Mouse (Mus musculus) liver, embryonic 14 days (tissue): ENCODE measurements around the gene 4930402F06Rik. TPM values are rescaled to one million over a fixed set of nuclear protein-coding genes. Genes with fewer than 3 reads are reported as not detected.

Source experiments
- polyA plus RNA-seq: library from polyadenylated mRNA; depleted of rRNA; stranded (reverse); fragments of >200 nt; gene quantifications from 2 replicates; pipeline ENCODE4 v1.2.3, GENCODE M21; 2012; rRNA removed

Gene 4930402F06Rik
- not detected in 2 replicates for polyA plus RNA-seq

GRCm38 (mm10) chr2:35397096-35397495 is at the start of gene 4930402F06Rik:
TSS of gene 4930402F06Rik (minus strand) at chr2:35397175.

GRCm38 (mm10) chr2:35367629-35368028 is 29.3 kb downstream of the 4930402F06Rik start, which contains the start of gene 4930568D16Rik:
TSS of gene 4930568D16Rik (minus strand) at chr2:35367729.

DNA sequence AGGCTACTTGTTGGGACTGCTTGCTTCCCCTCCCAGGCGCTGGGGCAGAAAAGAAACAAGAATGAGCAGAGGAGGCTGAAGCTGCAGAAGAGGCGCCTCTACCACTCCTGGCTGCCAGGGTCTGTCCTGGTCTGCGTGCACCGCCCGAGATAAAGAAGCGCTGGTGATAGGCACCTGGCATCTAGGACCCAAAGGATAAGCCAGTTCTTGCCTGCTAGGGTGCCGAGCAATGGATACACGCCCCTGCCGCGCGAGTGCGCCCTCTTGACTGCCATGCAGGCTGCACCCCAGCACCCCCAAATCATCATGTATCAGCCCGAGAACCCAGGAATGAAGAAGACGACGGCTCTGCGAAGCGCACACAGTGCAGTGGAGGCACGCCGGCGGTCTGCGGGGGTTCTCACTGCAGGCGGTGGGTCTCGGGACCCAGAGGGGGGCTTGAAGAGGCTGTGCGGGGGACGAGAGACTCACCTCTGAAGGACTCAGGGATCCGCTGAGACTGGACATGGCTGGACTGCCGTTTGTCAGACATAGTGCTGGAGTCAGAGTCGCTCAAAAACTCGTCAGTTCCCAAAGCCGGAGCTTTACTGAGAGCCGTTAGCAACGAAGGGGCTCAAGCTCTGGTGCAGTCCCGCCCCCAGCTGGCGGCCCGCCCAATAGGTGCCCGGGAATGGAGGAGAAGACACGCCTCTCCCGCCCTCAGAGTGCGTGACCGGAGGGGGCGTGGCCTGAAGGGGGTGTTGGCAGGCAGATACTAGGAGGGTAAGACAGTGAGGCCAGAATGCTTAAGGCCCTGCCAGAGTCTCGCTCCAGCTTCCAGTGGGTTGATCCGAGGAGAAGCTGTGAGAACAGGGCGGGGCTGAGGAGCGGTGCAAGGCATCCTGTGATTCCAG is 60.3 kb downstream of the 4930402F06Rik start, which contains the start of gene Stom:
Gene Stom (minus strand): TSS at position 589 of the 893 bp plus-strand sequence.

Other genes starting within 250 kb of the 4930402F06Rik start
- gene Rab14, start 196.1 kb downstream of the 4930402F06Rik start, polyA plus RNA-seq, result 37.3 and 43.5 TPM in 2 replicates
- gene Gsn, start 140.8 kb downstream of the 4930402F06Rik start, polyA plus RNA-seq, result 76.4 and 78.6 TPM in 2 replicates
- 65.2 and 79.1 TPM in 2 replicates for gene Stom, start 60.2 kb downstream of the 4930402F06Rik start, polyA plus RNA-seq
- not detected in 2 replicates for gene 4930568D16Rik, start 29.4 kb downstream of the 4930402F06Rik start, polyA plus RNA-seq
- gene Ggta1, start 66.1 kb upstream of the 4930402F06Rik start, polyA plus RNA-seq, result 6.2 and 7.0 TPM in 2 replicates
- 3.5 and 3.7 TPM in 2 replicates for gene Dab2ip, start 161.1 kb upstream of the 4930402F06Rik start, polyA plus RNA-seq